Mouse (Mus musculus): ENCODE measurements around the gene Zfp629.

Zfp629 gene

DNA sequence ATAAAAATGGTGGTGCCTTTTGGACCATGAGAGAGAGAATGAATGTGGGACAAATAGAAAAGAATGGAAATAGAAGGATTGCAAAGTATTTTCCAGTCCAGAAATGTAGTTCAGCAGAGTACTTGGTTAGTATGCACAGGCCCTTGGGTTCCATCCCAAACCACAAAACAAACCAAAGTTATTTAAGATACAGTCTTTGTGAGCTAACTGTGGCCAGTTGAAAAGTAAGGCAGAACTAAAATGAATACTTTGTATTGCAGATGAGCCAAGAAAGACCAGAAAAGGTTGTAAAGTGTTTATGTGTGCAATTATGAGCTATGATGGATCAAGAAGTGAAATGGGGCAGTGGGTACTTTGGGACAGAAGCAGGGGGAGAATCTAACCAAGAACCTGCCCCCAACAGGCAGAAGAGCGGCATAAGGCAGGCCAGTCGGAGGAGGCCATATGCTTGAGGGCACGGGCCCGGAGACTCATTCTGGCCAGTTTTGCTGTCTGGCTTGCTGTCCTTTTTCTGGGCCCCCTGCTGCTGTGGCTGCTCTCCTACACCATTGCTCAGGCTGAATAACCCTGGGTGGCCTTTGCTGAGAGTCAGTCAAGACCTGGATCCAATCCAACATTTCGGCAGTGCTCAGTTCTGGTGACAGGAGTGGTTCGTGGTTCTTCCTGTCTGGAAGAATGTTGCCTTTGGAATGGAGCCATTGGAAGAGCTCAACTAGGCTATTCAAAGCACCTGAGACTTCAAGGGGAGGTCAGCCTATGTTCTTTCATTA, 51.0 kb downstream of the Zfp629 start:
- no peak for DNase-seq (ENCODE audit: low read depth)

DNA sequence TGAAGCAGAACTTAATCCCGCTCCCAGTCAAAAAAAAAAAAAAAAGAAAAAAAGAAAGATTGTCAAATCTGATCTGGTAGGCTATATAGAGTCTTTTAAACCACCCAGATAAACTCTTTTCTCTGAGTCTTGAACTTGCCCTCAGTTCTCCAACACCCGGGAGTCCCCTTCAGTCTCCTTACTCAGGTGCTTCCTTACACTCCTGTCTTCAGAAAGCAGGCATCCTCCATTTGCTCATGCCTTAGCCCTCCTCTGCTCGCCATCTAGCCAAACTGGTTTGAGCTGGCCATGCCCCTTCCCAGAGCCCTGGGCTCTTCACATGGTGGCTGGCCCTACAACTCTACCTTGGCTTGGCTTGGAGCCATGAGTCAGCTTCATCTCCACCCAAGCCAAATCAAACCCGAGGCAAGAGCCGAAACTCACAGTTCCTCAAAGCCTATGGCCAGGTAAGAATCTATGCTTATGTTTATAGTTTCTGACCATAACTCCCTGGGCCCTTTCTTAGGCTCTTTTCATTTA, 54.2 kb downstream of the Zfp629 start, which contains the start of gene Tmem265:
TSS of gene Tmem265 (plus strand) at position 51 of the 519 bp plus-strand sequence.
- no peak for DNase-seq (ENCODE audit: low read depth)

DNA sequence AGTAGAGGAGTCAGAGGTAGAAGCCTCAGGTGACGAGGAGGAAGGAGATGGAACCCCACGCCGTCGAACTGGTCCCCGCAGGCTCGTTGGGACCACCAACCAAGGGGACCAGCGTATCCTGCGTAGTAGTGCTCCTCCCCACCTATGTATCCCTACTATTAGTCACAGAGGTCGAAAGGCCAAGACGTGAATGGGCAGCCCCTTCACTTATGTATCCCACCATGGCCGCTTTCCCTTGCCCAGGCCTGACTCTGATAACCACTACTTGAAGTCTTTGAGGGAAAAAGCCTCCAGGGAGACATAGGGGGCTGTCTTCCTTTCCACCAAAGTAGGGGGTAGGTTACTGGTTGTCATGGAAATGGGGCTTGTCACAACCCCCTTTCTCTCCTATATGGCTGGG, 55.0 kb downstream of the Zfp629 start:
- no peak for DNase-seq (ENCODE audit: low read depth)

Measured in c-Kit-positive CD71-negative TER-119-negative erythroid progenitor cells, embryonic 14.5 days (primary cell).